Mouse (Mus musculus): ENCODE results near the gene Ggt1. TPM values are rescaled to one million over a fixed set of nuclear protein-coding genes. Genes with fewer than 3 reads are reported as not detected.

The Ggt1 gene
- total and polyA plus RNA-seq, 3 experiments, result 1.3 to 3.8 (median 2.1) TPM

DNA sequence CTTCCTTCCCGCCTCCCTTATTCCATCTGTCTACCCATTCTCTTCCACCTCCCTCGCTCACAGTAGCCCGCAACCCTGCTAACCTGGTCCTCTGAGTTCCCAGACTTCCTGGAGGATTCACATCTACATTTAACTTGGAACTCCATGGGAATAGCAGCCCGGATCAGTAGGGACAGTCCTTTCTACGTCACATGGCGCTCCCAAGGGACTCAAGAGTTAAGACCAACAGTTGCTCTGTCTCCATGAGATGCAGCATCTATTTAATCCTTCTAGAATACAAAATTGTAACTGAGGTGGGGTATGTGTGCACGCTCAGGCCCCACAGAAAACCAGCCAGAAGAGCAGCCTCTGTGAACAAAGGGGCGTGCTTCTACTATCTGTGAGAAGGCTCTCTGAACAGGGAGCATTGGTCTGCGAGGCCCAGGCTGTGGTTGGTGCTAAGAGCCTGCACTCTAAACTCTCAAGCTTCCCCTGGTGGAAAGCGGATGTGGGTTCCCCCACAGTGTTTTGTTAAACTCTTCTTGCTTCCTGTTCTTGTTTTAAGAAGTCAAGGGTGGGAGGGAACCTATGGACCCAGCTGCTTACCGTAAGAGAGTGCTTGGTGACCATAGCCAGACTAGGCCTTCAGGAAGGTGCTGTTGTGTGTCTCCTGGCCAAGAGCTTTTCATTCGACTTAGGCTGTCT, 29.9 kb downstream of the Ggt1 start (continued):
- TF ChIP-seq E2F4 (IDR thresholded peaks at IDR 0.05; ENCODE audit: insufficient replicate concordance, low read depth, low read length), result no peak
- no peak for TF ChIP-seq GABPA (IDR thresholded peaks at IDR 0.05; ENCODE audit: insufficient replicate concordance, low read depth, low read length)
- TF ChIP-seq PAX5 (IDR thresholded peaks at IDR 0.05; ENCODE audit: low read length), result no peak
- no peak for TF ChIP-seq KAT2A (IDR thresholded peaks at IDR 0.05; ENCODE audit: insufficient replicate concordance, low read length)
- TF ChIP-seq MAX (IDR thresholded peaks at IDR 0.05; ENCODE audit: low read length), result peak; percentile 53; the same call in 1 of the 2 replicates
- no peak for TF ChIP-seq POLR2AphosphoS2 (IDR thresholded peaks at IDR 0.05; ENCODE audit: low read depth, low read length)
- TF ChIP-seq CHD1 (IDR thresholded peaks at IDR 0.05; ENCODE audit: low read depth, low read length), result no peak
- TF ChIP-seq MAFK (IDR thresholded peaks at IDR 0.05; ENCODE audit: insufficient replicate concordance, low read length), result 0 out of 2 replicates have a peak, but pooled peaks have one; percentile 31
- no peak for TF ChIP-seq RCOR1 (conservative IDR thresholded peaks at IDR 0.05; ENCODE audit: low read depth, low read length)
- TF ChIP-seq ELF1 (IDR thresholded peaks at IDR 0.05; ENCODE audit: low read depth, low read length), result peak; percentile 80
- no peak for TF ChIP-seq ZC3H11A (IDR thresholded peaks at IDR 0.05; ENCODE audit: low read depth, low read length)

DNA sequence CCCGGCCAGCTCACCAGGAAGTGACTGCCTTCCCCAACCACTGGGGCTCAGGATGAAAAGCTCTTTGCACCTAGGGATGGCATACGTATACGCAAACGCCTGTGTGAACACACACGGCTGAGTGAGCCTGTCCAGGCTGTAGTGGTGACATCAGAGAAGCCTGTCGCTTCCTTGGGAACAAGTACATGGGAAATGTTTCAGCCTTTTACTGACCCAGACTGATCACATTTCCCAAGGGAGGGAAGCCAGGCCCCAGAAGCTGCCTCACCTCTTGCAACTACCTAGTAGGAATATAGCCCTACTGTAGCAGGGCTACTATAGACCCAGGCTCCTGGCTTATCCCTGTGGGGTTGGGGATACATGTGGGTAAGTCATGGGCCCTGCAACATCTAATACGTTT, 31.2 kb downstream of the Ggt1 start:
- in situ Hi-C loops (cut with MboI; ENCODE audit: low pct_ligation_motif_present, low pct_unique_long_range_greater_than_20kb, low sequenced_read_pairs) (loop anchor here (25.0 kb wide), 1 partner anchor 370 kb away; the partner anchor contains the start of gene Gm5134), dilution Hi-C loops (cut with MboI; ENCODE audit: extremely low pct_ligation_motif_present, extremely low pct_unique_long_range_greater_than_20kb, low sequenced_read_pairs) (no loop called here)

GRCm38 (mm10) chr10:75595981-75596380, 34.6 kb downstream of the Ggt1 start:
- Histone ChIP-seq H3K4me1 (ENCODE audit: control insufficient read depth in 1 of 2, insufficient read depth in 2 of 2) (peaks cover 10 to 16% of the 10 kb centered on the region in 2 experiments), H3K27ac (ENCODE audit: insufficient read depth, low read depth) (no peak overlapping the region), H3K9ac (ENCODE audit: insufficient read depth, low read depth) (no peak overlapping the region), H3K36me3 (replicated peaks in 1 of 2; ENCODE audit: control insufficient read depth in 1 of 2, insufficient read depth in 1 of 2, low read length in 1 of 2) (no peaks in the 10 kb centered on the region), H3K27me3 (replicated peaks) (no peaks in the 10 kb centered on the region), H3K9me3 (replicated peaks; ENCODE audit: low read length) (peaks cover 13% of the 10 kb centered on the region), H3K79me2 (replicated peaks; ENCODE audit: control insufficient read depth, extremely low read depth, insufficient read depth, poor library complexity, severe bottlenecking) (no peaks in the 10 kb centered on the region), H3K4me2 (ENCODE audit: insufficient read depth, low read depth, poor library complexity, severe bottlenecking) (no peak overlapping the region), H3K4me3 (replicated peaks in 1 of 3; ENCODE audit: low read depth in 2 of 3, low read length in 2 of 3, poor library complexity in 1 of 3) (no peak overlapping the region)
- in situ Hi-C loops (cut with MboI; ENCODE audit: low pct_ligation_motif_present, low pct_unique_long_range_greater_than_20kb, low sequenced_read_pairs), result loop anchor here (25.0 kb wide), 1 partner anchor 366 kb away; the partner anchor contains the start of gene Gm5134
- dilution Hi-C loops (cut with MboI; ENCODE audit: extremely low pct_ligation_motif_present, extremely low pct_unique_long_range_greater_than_20kb, low sequenced_read_pairs), result no loop called here
- no peak for DNase-seq (ENCODE audit: extremely low read depth)
- TF ChIP-seq JUN (IDR thresholded peaks at IDR 0.05; ENCODE audit: insufficient read depth, low read depth, low read length), result no peak
- TF ChIP-seq MYC (IDR thresholded peaks at IDR 0.05; ENCODE audit: low read depth, low read length), result no peak
- no peak for TF ChIP-seq E2F4 (IDR thresholded peaks at IDR 0.05; ENCODE audit: insufficient replicate concordance, low read depth, low read length)
- no peak for TF ChIP-seq GABPA (IDR thresholded peaks at IDR 0.05; ENCODE audit: insufficient replicate concordance, low read depth, low read length)
- no peak for TF ChIP-seq POLR2A (IDR thresholded peaks at IDR 0.05; ENCODE audit: low read depth, low read length)
- TF ChIP-seq TBP (conservative IDR thresholded peaks at IDR 0.05; ENCODE audit: low read depth, low read length), result no peak
- TF ChIP-seq CTCF (conservative IDR thresholded peaks at IDR 0.05 in 1 of 2, IDR thresholded peaks at IDR 0.05 in 1 of 2; ENCODE audit: low read depth in 2 of 2, low read length in 2 of 2), result no peak
- TF ChIP-seq USF1 (IDR thresholded peaks at IDR 0.05; ENCODE audit: low read depth, low read length), result no peak
- no peak for TF ChIP-seq MXI1 (IDR thresholded peaks at IDR 0.05; ENCODE audit: low read depth, low read length)
- TF ChIP-seq SIN3A (IDR thresholded peaks at IDR 0.05; ENCODE audit: low read length), result no peak
- TF ChIP-seq RAD21 (IDR thresholded peaks at IDR 0.05; ENCODE audit: low read depth, low read length), result no peak
- TF ChIP-seq PAX5 (IDR thresholded peaks at IDR 0.05; ENCODE audit: low read length), result no peak

More for the DNA sequence above, 31.2 kb downstream of the Ggt1 start:
- Histone ChIP-seq H3K4me3 (replicated peaks in 1 of 3; ENCODE audit: low read depth in 2 of 3, low read length in 2 of 3, poor library complexity in 1 of 3) (peak overlapping the region in 1 of 3 experiments; percentile 49), H3K27me3 (replicated peaks) (no peaks in the 10 kb centered on the region), H3K4me2 (ENCODE audit: insufficient read depth, low read depth, poor library complexity, severe bottlenecking) (no peak overlapping the region), H3K9ac (ENCODE audit: insufficient read depth, low read depth) (no peak overlapping the region), H3K9me3 (replicated peaks; ENCODE audit: low read length) (peaks cover 2% of the 10 kb centered on the region), H3K4me1 (ENCODE audit: control insufficient read depth in 1 of 2, insufficient read depth in 2 of 2) (peaks cover 20 to 32% of the 10 kb centered on the region in 2 experiments), H3K79me2 (replicated peaks; ENCODE audit: control insufficient read depth, extremely low read depth, insufficient read depth, poor library complexity, severe bottlenecking) (no peaks in the 10 kb centered on the region), H3K36me3 (replicated peaks in 1 of 2; ENCODE audit: control insufficient read depth in 1 of 2, insufficient read depth in 1 of 2, low read length in 1 of 2) (no peaks in the 10 kb centered on the region), H3K27ac (ENCODE audit: insufficient read depth, low read depth) (no peak overlapping the region)
- no peak for TF ChIP-seq SMC3 (IDR thresholded peaks at IDR 0.05; ENCODE audit: low read depth, low read length)
- no peak for TF ChIP-seq POLR2A (IDR thresholded peaks at IDR 0.05; ENCODE audit: low read depth, low read length)
- TF ChIP-seq MXI1 (IDR thresholded peaks at IDR 0.05; ENCODE audit: low read depth, low read length), result no peak
- TF ChIP-seq IRF4 (IDR thresholded peaks at IDR 0.05; ENCODE audit: low read depth, low read length), result no peak
- TF ChIP-seq TBP (conservative IDR thresholded peaks at IDR 0.05; ENCODE audit: low read depth, low read length), result no peak
- no peak for TF ChIP-seq JUND (conservative IDR thresholded peaks at IDR 0.05; ENCODE audit: low read depth, low read length)
- no peak for TF ChIP-seq ETS1 (conservative IDR thresholded peaks at IDR 0.05; ENCODE audit: low read depth, low read length)
- TF ChIP-seq POLR2AphosphoS2 (IDR thresholded peaks at IDR 0.05; ENCODE audit: low read depth, low read length), result no peak
- no peak for TF ChIP-seq CHD1 (IDR thresholded peaks at IDR 0.05; ENCODE audit: low read depth, low read length)
- DNase-seq (ENCODE audit: extremely low read depth), result no peak
